Mouse (Mus musculus): ENCODE measurements around the gene Ganc. TPM values are rescaled to one million over a fixed set of nuclear protein-coding genes. Genes with fewer than 3 reads are reported as not detected.

Gene Ganc
- polyA plus RNA-seq, 1 experiment from 2014 or later: 6.8 TPM

DNA sequence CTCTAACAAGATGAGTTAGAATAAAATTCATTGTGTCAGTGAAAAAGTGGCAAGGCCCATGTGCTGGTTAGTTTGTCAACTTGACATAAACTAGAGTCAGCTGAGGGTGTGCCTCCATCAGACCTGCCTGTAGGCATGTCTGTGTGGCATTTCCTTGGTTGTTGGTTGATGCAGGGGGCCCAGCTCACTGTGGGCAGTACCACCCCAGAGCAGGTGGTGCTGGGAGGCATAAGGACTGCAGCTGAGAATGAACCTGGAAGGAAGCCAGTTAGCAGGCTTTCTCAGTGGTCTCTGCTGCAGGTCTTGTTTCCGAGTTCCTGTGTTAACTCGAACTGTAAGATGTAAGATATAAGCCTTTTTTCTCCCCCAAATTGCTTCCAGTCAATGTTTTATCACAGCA lies 51.3 kb downstream of the Ganc start:
- Histone ChIP-seq H3K4me2 (ENCODE audit: low read depth, low read length) (no peak overlapping the region), H3K9ac (replicated peaks) (no peak overlapping the region), H3K9me3 (ENCODE audit: low read length) (no peaks in the 10 kb centered on the region), H3K4me3 (ENCODE audit: low read depth, low read length) (no peak overlapping the region), H3K4me1 (ENCODE audit: insufficient read depth) (no peaks in the 10 kb centered on the region), H3K36me3 (replicated peaks; ENCODE audit: insufficient read depth, low read length) (peaks cover 7% of the 10 kb centered on the region), H3K27ac (ENCODE audit: low read depth) (no peak overlapping the region), H3K27me3 (ENCODE audit: insufficient read depth, low read length) (no peaks in the 10 kb centered on the region)
- WGBS (ENCODE audit: insufficient replicate concordance): 52% methylated on average over 2 of the region's 2 CpGs
- DNase-seq (no peak), ATAC-seq (no peak)
- TF ChIP-seq EP300 (IDR thresholded peaks at IDR 0.05; ENCODE audit: low read depth) (no peak), CTCF (IDR thresholded peaks at IDR 0.05; ENCODE audit: low read depth) (no peak)

DNA sequence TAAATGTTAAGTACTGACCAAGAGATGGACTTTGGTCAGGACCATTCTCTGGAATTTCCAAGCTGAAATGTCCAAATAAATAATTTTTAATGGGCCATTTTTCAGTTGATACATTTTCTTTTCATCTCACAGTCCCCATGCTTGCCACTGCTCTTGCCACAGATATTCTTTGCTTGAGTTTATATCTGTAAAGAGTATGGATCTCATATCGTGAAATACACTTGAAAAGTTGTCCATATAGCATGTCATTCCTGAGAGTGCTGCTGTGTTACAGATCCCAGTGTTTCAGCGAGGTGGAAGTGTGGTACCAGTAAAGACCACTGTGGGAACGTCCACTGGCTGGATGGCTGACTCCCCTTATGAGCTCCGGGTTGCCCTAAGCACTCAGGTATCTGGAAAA lies 52.0 kb downstream of the Ganc start, which contains the start of gene Capn3:
Capn3 (plus strand) TSS at position 301 of the 400 bp plus-strand sequence.
- H3K4me1 ChIP-seq (ENCODE audit: insufficient read depth): no peaks in the 10 kb centered on the region
- TF ChIP-seq EP300 (IDR thresholded peaks at IDR 0.05; ENCODE audit: low read depth): no peak
- TF ChIP-seq CTCF (IDR thresholded peaks at IDR 0.05; ENCODE audit: low read depth): no peak
- H3K27me3 ChIP-seq (ENCODE audit: insufficient read depth, low read length): no peaks in the 10 kb centered on the region
- H3K27ac ChIP-seq (ENCODE audit: low read depth): no peak within 1 kb of the TSS
- no peak within 1 kb of the TSS for H3K4me3 ChIP-seq (ENCODE audit: low read depth, low read length)
- H3K36me3 ChIP-seq (replicated peaks; ENCODE audit: insufficient read depth, low read length): peaks cover 9% of the 10 kb centered on the region
- no peak for ATAC-seq
- H3K9me3 ChIP-seq (ENCODE audit: low read length): no peaks in the 10 kb centered on the region
- DNase-seq: no peak
- H3K9ac ChIP-seq (replicated peaks): no peak within 1 kb of the TSS
- 67% methylated on average over 4 of the region's 4 CpGs for WGBS (ENCODE audit: insufficient replicate concordance)
- H3K4me2 ChIP-seq (ENCODE audit: low read depth, low read length): no peak within 1 kb of the TSS

DNA sequence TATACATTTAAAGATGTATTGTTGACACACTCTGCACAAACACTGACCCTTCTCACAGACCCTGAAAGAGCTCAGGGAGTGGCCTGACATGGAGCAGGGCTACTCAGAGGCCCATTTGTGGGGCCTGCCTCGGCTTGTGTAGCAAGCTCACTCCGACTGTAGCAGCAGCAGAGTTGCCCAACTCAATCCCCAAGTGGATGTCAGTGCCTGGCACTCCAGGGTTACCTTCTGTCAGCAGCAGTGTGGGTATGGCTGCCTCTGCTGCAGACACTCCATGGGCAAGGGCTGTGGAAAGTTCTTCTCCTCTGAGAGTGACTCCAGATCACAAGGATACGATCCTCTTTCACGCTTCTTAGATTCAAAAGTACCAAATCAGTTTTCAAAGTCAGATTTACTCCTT lies 56.5 kb downstream of the Ganc start:
- no peak overlapping the region for H3K9ac ChIP-seq (replicated peaks)
- no peak for ATAC-seq
- WGBS (ENCODE audit: insufficient replicate concordance): 80% methylated on average over 4 of the region's 4 CpGs
- no peak for DNase-seq
- H3K27me3 ChIP-seq (ENCODE audit: insufficient read depth, low read length): no peaks in the 10 kb centered on the region
- TF ChIP-seq CTCF (IDR thresholded peaks at IDR 0.05; ENCODE audit: low read depth) (no peak), EP300 (IDR thresholded peaks at IDR 0.05; ENCODE audit: low read depth) (no peak)
- H3K4me1 ChIP-seq (ENCODE audit: insufficient read depth): peaks cover 10% of the 10 kb centered on the region
- H3K27ac ChIP-seq (ENCODE audit: low read depth): no peak overlapping the region
- no peak overlapping the region for H3K4me2 ChIP-seq (ENCODE audit: low read depth, low read length)
- H3K9me3 ChIP-seq (ENCODE audit: low read length): no peaks in the 10 kb centered on the region
- no peak overlapping the region for H3K4me3 ChIP-seq (ENCODE audit: low read depth, low read length)
- peaks cover 9% of the 10 kb centered on the region; the same call in 1 of the 2 replicates for H3K36me3 ChIP-seq (replicated peaks; ENCODE audit: insufficient read depth, low read length)

DNA sequence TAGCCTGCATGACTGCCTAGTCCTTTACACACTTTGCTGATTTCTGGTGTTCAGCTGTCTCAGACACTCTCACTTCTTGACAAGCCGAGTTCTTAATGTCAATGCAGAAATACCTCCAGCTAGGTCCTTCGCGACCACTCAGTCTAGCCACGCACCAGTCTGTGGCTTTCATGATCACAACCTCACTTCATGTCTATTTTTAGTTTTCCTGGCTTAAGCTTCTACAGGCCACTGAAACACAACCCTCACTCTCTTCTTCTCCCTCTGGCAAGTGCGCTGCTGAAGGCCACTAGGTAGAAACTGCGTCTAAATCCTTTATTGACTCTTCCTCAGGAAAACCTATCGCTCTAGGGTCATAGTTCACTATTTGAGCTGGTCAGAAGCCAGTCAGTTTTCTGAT lies 59.6 kb downstream of the Ganc start:
- H3K4me1 ChIP-seq (ENCODE audit: insufficient read depth): peaks cover 15% of the 10 kb centered on the region
- ATAC-seq (peak; percentile 33; the same call in 1 of the 2 replicates), DNase-seq (no peak)
- no peak overlapping the region for H3K27ac ChIP-seq (ENCODE audit: low read depth)
- H3K9ac ChIP-seq (replicated peaks): no peak overlapping the region
- 0 out of 2 replicates have a peak, but pooled peaks cover 9% of the 10 kb centered on the region for H3K36me3 ChIP-seq (replicated peaks; ENCODE audit: insufficient read depth, low read length)
- no peak for TF ChIP-seq EP300 (IDR thresholded peaks at IDR 0.05; ENCODE audit: low read depth)
- TF ChIP-seq CTCF (IDR thresholded peaks at IDR 0.05; ENCODE audit: low read depth): no peak
- H3K4me3 ChIP-seq (ENCODE audit: low read depth, low read length): no peak overlapping the region
- H3K4me2 ChIP-seq (ENCODE audit: low read depth, low read length): no peak overlapping the region
- 41% methylated on average over 7 of the region's 7 CpGs for WGBS (ENCODE audit: insufficient replicate concordance)
- no peaks in the 10 kb centered on the region for H3K9me3 ChIP-seq (ENCODE audit: low read length)
- no peaks in the 10 kb centered on the region for H3K27me3 ChIP-seq (ENCODE audit: insufficient read depth, low read length)

DNA sequence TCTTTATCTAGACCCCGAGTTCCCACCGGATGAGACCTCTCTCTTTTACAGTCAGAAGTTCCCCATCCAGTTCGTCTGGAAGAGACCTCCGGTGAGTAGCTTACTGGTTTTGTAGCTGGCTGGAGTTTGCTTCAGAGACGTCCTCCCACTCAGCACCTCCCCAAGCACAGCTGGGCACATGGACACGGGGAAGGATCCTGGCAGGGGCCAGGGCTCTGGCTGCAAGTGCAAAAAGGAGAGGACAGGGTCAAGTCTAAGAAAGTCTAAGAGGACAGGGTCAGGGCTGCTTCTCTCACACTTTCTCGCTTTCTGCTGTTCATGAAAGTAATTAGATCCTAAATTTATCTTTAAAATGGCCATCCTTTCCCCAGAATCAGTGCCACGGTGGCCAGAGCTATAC lies 60.4 kb downstream of the Ganc start:
- H3K4me1 ChIP-seq (ENCODE audit: insufficient read depth): peaks cover 15% of the 10 kb centered on the region

DNA sequence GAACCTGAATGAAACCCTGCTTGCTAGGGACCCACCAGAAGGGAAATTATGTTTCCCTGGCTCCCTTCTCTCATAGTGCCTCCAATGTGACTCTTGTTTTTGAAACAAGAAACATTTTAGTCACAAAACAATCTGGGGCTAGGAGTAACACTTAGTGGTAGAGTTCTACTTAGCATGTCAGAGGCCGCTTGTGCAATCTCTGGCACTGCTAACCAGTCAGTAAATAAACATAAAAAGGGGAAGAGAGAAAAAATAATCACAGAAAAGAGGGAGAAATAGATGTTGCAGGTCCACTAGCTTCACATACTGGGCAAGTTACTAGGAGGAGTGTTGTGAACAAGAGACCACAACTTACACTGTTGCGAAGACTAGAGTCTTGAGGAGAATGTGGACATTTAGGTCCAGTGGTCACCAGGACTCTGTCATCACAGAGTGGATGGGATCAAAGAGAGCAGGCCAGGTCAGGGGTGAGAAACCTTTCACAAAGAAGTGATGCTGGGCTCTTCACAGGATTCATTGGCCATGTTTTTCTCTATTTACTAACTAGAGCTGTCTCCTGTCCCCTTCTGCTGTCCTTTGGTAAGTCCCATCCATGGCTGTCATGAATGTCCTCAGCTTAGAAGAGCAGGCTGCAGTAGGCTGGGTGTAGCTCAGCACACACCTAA lies 61.2 kb downstream of the Ganc start:
- Histone ChIP-seq H3K27me3 (ENCODE audit: insufficient read depth, low read length) (no peaks in the 10 kb centered on the region), H3K9me3 (ENCODE audit: low read length) (no peaks in the 10 kb centered on the region), H3K4me1 (ENCODE audit: insufficient read depth) (peaks cover 15% of the 10 kb centered on the region), H3K4me2 (ENCODE audit: low read depth, low read length) (no peak overlapping the region), H3K9ac (replicated peaks) (no peak overlapping the region), H3K36me3 (replicated peaks; ENCODE audit: insufficient read depth, low read length) (0 out of 2 replicates have a peak, but pooled peaks cover 6% of the 10 kb centered on the region), H3K4me3 (ENCODE audit: low read depth, low read length) (no peak overlapping the region), H3K27ac (ENCODE audit: low read depth) (peak overlapping the region; percentile 31)
- WGBS (ENCODE audit: insufficient replicate concordance): 79% methylated on average over 2 of the region's 2 CpGs
- ATAC-seq (peak; percentile 83), DNase-seq (peak; percentile 27)
- TF ChIP-seq EP300 (IDR thresholded peaks at IDR 0.05; ENCODE audit: low read depth) (no peak), CTCF (IDR thresholded peaks at IDR 0.05; ENCODE audit: low read depth) (no peak)

More for the DNA sequence above, 60.4 kb downstream of the Ganc start:
- Histone ChIP-seq H3K27me3 (ENCODE audit: insufficient read depth, low read length) (no peaks in the 10 kb centered on the region), H3K4me2 (ENCODE audit: low read depth, low read length) (no peak overlapping the region), H3K9me3 (ENCODE audit: low read length) (no peaks in the 10 kb centered on the region), H3K9ac (replicated peaks) (no peak overlapping the region), H3K27ac (ENCODE audit: low read depth) (peak overlapping the region; percentile 5; the same call in 1 of the 2 replicates), H3K36me3 (replicated peaks; ENCODE audit: insufficient read depth, low read length) (0 out of 2 replicates have a peak, but pooled peaks cover 9% of the 10 kb centered on the region), H3K4me3 (ENCODE audit: low read depth, low read length) (no peak overlapping the region)
- ATAC-seq: no peak
- TF ChIP-seq EP300 (IDR thresholded peaks at IDR 0.05; ENCODE audit: low read depth) (no peak), CTCF (IDR thresholded peaks at IDR 0.05; ENCODE audit: low read depth) (no peak)
- DNase-seq: no peak
- WGBS (ENCODE audit: insufficient replicate concordance): 59% methylated on average over 8 of the region's 8 CpGs
